Mouse (Mus musculus): ENCODE results near the gene Capn7.

Gene Capn7

DNA sequence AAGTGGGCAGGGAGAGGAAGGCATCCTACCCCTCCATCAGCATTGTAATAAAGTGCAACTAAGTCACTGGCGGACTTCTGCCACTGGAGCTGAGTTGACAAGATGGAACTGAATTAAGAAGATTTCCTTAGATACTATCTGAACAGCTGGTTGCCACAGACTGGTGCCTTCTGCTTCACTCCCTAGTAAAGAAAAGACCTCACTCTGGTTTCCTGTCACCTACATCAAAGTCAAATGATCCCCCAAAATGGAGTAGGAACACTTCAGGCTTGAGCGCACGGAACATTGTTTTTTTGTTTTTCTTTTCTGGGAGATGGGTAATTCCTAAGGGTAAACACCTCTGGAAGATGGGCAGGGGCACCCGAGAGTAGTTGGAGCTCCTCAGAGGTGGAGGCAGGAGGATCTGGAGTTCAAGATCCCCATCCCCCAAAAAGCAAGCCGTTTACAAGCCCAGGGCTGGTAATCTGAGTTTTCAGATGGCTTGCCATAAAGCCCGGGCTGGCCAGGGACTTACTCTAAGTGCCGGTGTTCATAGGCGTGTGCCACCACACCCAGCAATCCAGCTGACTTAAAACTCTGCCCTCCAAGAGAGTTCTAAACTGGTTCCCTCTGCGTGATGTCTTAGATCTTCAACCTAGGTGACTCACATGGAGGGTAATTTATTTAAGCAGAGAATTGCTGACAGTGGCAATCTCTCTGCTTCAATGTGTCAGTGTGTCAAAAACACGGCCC, 78.0 kb downstream of the Capn7 start:
- DNase-seq (ENCODE audit: low spot score in 2 of 2) = no peak

DNA sequence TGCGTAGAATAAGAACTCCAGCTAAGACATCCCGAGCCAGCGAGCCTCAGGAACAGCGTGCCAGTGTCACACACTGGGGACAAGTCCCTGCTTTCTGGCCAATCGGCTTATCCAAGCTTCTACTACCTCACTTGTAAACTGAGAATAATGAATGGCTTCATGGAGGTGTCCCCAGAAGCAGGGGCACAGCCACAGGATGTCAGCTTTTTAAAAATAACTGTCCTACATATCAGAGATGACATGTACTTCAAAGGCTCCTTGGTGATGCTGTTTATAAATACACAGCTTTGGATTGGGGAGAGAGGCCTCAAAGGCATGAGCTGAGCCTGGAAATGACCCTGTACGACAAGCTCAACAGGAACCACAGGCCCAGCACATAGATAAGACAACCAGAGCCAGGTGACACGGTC, 78.5 kb downstream of the Capn7 start:
- no peak for DNase-seq (ENCODE audit: low spot score in 2 of 2)

DNA sequence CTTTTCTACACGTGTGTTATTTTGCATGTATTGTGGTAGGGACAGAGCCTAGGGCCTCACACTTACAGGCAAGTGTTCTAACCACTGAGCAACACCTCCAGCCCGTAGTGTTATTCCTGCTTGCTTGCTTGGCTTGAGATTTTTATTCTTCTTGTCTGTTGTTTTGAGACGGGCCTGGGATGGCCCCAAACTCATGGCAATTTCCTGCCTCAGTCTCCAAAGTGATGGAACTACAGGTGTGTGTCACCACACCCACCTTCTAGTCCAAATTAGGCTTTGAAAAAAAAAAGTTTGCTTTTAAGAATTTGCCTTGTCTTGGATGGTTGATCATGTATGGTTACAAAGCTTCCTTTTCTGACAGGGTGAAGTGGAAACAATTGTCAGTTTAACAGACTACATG, 80.0 kb downstream of the Capn7 start:
- DNase-seq (ENCODE audit: low spot score in 2 of 2) = no peak

DNA sequence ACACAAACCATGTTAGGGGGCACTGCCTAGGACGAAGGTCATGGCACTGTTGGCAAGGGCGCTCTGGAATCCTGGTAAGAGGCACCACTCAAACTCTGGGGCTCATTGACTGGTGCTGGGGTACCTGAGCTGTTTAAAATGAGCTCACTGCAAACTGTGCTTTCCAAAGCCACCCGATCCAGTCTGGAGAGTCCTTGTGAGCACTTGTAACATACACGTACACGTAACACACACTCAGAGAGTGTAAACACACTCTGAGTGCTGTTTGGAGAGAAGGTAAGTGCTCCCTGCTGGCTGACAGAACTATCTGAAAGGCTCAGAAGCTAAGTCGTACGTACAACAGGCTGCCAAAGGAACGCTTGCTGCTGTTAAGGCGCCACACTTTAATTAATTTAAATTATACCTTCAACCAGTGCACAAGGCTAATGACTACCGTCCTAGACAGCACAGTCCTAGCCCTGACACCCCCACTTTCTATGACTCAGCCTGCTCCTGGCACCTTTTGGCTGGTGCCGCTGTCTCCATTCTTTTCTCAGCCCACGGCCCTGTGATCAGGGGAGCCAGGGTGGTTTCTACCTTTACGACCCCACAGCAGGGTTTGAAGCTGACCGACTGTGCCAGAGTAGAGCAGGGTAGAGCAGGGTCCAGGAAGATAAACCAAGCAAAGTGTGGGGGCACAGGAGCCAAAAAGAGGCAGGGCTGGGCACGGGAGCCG, 80.6 kb downstream of the Capn7 start:
- no peak for DNase-seq (ENCODE audit: low spot score in 2 of 2)

DNA sequence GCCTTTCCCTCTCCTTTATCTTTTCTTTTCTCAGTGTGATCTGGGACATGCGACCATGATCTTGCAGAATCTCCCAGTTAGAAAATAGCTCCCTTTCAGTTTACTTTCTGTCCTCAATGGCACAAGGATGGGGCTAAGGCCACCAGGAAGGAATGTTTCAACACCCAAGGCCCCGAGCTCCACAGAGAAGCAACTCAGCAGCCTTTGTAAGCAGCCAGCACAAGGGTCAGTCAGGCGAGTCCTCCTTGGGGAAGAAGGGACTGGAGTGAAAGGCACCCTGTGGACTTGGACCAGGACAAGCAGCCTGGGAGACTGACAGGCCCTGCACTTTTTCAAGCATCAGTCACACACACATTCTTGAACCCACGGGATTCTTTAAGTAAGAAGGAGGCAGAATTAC, 82.8 kb downstream of the Capn7 start:
- DNase-seq (ENCODE audit: low spot score in 2 of 2) = no peak

DNA sequence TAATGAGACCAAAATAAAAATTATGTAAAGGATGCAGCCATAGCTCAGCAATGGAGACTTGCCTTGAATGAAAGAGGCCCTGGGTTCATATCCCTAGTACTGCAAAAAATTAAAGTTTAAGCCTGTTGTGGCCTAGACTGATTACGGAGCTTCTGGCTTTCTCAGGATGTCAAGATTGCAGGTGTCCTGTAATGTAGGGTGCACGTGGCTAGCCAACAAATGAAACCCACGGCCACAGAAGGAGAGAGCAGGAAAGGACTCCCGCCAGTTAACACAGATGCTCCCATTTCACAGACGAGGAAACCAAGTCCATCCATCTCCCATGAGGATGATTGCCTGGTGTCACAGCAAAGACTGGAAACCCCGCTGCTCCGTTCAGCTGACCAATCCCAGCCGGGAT, 83.7 kb downstream of the Capn7 start:
- no peak for DNase-seq (ENCODE audit: low spot score in 2 of 2)

DNA sequence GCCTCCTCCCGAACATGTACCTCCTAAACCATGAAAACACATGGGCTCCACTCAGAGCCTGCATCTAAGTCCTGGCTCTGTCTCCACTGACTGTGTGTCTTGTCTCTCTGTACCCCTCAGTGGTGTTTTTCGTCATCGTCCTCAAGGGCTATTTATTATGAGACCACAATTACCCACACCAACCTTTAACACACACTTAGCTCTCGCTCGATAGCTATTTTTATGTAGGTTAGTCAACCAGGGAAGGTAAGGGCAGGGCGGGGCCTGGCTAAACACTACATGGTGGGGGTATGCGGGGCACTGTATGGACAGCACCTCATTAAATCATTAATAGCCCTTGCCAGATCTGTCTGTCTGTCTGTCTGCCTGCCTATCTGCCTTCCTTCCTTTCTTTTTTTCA, 84.1 kb downstream of the Capn7 start:
- no peak for DNase-seq (ENCODE audit: low spot score in 2 of 2)

DNA sequence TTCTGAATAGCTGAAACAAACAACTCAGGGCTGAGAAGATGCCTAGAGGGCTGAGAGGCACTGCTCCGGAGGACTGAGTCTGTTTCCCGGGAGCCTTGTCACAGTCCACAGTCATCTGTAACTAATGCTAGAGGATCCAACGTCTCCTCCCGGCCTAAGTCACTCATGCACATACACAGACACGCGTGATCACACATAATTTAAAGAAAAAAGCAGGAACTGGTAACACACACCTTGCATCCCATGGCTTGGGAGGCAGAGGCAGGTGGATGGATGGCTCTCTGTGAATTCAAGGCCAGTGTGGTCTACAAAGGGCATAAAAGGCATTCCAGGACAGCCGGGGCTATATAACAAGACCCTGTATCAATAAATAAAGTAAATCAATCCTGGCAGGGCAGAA, 84.5 kb downstream of the Capn7 start:
- no peak for DNase-seq (ENCODE audit: low spot score in 2 of 2)

Measured in right cerebral cortex, adult 2 months (tissue).